16 mouse cellular contexts compared by ENCODE assay signal in genomic region chr14:74352286-74352685, GRCm38 (mm10).
DNase-seq lines count a peak whose midpoint lies in the region; ATAC-seq and TF ChIP-seq lines count a peak whose summit lies in the region.
"Had no signal": no experiment of that assay in that cellular context is flagged by ENCODE, and none has a peak within 500 bp of the region (broad histone marks: within the 10 kb centered on the region; RNA-seq: fewer than 3 reads in every experiment).

No protein-coding gene starts in this region.

- TF ChIP-seq RAD21 in MEL (IDR thresholded peaks at IDR 0.05; ENCODE audit: low read depth, low read length): peak; percentile 25

- no peaks in the 10 kb centered on the region for H3K9me3 ChIP-seq in heart, postnatal 0 days (replicated peaks; ENCODE audit: control insufficient read depth, low read length)
- H3K9me3 ChIP-seq in lung, embryonic 14.5 days (ENCODE audit: low read depth, low read length): no peaks in the 10 kb centered on the region
- H3K9me3 ChIP-seq in MEL (replicated peaks; ENCODE audit: insufficient read depth, low read length): no peaks in the 10 kb centered on the region
- H3K9me3 ChIP-seq: liver, embryonic 12.5 days had no signal

- peak; percentile 29 for TF ChIP-seq CTCF in heart, postnatal 0 days (IDR thresholded peaks at IDR 0.05; ENCODE audit: low read depth)
- peak; percentile 32 for TF ChIP-seq CTCF in lung, embryonic 14.5 days (IDR thresholded peaks at IDR 0.05; ENCODE audit: low read depth)
- TF ChIP-seq CTCF in MEL (IDR thresholded peaks at IDR 0.05 in 2 of 3, conservative IDR thresholded peaks at IDR 0.05 in 1 of 3; ENCODE audit: control insufficient read depth in 1 of 3, insufficient read depth in 1 of 3, low read depth in 2 of 3, low read length in 3 of 3, poor library complexity in 1 of 3, severe bottlenecking in 1 of 3): peak in 2 of 3 experiments; percentile 31 to 38; a peak in 4 of 6 replicates
- no peak; the same call in none of the 2 replicates for TF ChIP-seq CTCF in left cerebral cortex, adult 2 months (IDR thresholded peaks at IDR 0.05)

- no peaks in the 10 kb centered on the region for H3K4me1 ChIP-seq in heart, postnatal 0 days (ENCODE audit: control insufficient read depth, insufficient read depth)
- no peaks in the 10 kb centered on the region for H3K4me1 ChIP-seq in lung, embryonic 14.5 days (ENCODE audit: insufficient read depth)
- H3K4me1 ChIP-seq in MEL (ENCODE audit: control insufficient read depth in 1 of 2, insufficient read depth in 2 of 2, low read length in 2 of 2): no peaks in the 10 kb centered on the region
- H3K4me1 ChIP-seq: liver, embryonic 12.5 days had no signal

- no peak for ATAC-seq in heart, postnatal 0 days (ENCODE audit: insufficient read depth, low read depth)
- ATAC-seq in lung, embryonic 14.5 days (ENCODE audit: insufficient read depth): no peak
- ATAC-seq: CD4-positive, CD25-positive, alpha-beta regulatory T cell, adult 4 months; forebrain, embryonic 14.5 days; liver, embryonic 12.5 days; Patski had no signal

- H3K4me2 ChIP-seq in heart, postnatal 0 days (ENCODE audit: low read depth, low read length): no peak overlapping the region
- no peak overlapping the region for H3K4me2 ChIP-seq in lung, embryonic 14.5 days
- H3K4me2 ChIP-seq: hindbrain, embryonic 14.5 days; liver, embryonic 12.5 days had no signal

- no peak overlapping the region for H3K27ac ChIP-seq in heart, postnatal 0 days (ENCODE audit: low read depth)
- no peak overlapping the region for H3K27ac ChIP-seq in lung, embryonic 14.5 days (ENCODE audit: low read depth)
- H3K27ac ChIP-seq in MEL (ENCODE audit: control insufficient read depth, low read depth, low read length): no peak overlapping the region
- no peak overlapping the region for H3K27ac ChIP-seq in left cerebral cortex, adult 2 months
- H3K27ac ChIP-seq: hindbrain, embryonic 14.5 days; liver, embryonic 12.5 days had no signal

- H3K4me3 ChIP-seq in heart, postnatal 0 days (ENCODE audit: low read depth, low read length): no peak overlapping the region
- H3K4me3 ChIP-seq in lung, embryonic 14.5 days (ENCODE audit: low read depth, low read length): no peak overlapping the region
- no peak overlapping the region for H3K4me3 ChIP-seq in MEL (ENCODE audit: control insufficient read depth in 1 of 2, insufficient read depth in 1 of 2, low read depth in 2 of 2, low read length in 2 of 2)
- no peak overlapping the region for H3K4me3 ChIP-seq in left cerebral cortex, adult 2 months
- H3K4me3 ChIP-seq: liver, embryonic 12.5 days; myocyte had no signal

- no peaks in the 10 kb centered on the region for H3K27me3 ChIP-seq in heart, postnatal 0 days (ENCODE audit: control insufficient read depth, insufficient read depth, low read length)
- H3K27me3 ChIP-seq in lung, embryonic 14.5 days (ENCODE audit: insufficient read depth, low read length): no peaks in the 10 kb centered on the region
- no peaks in the 10 kb centered on the region for H3K27me3 ChIP-seq in MEL (ENCODE audit: control insufficient read depth in 1 of 2, insufficient read depth in 2 of 2, low read length in 2 of 2)
- H3K27me3 ChIP-seq: liver, embryonic 12.5 days; Patski had no signal

- DNase-seq in heart, postnatal 0 days (ENCODE audit: low spot score): no peak
- DNase-seq in heart, adult 9 months (ENCODE audit: low spot score in 2 of 2): no peak
- peak; percentile 11 for DNase-seq in lung, embryonic 14.5 days
- DNase-seq in lung, adult 18-20 months: no peak
- DNase-seq in MEL (ENCODE audit: low read depth, low spot score): peak; percentile 4
- peak; percentile 8 to 15 for DNase-seq in adrenal gland, postnatal 36 days
- DNase-seq in layer of hippocampus, postnatal 14 days (ENCODE audit: low spot score in 2 of 2): no peak
- DNase-seq in left cerebral cortex, adult 2 months (ENCODE audit: extremely low spot score in 1 of 2, low spot score in 2 of 2): no peak
- DNase-seq: cerebellum, adult 9-10 months; gastrocnemius, postnatal 10 days had no signal

- WGBS in heart, postnatal 0 days: 23% methylated on average over 1 of the region's 1 CpGs
- WGBS in lung, embryonic 14.5 days: 31% methylated on average over 1 of the region's 1 CpGs

- intact Hi-C loops in left cerebral cortex, adult 2 months (cut with DNase I): no loop called here

- no peaks in the 10 kb centered on the region for H3K36me3 ChIP-seq in heart, postnatal 0 days (replicated peaks; ENCODE audit: control insufficient read depth, insufficient read depth, low read length)
- no peaks in the 10 kb centered on the region for H3K36me3 ChIP-seq in lung, embryonic 14.5 days (ENCODE audit: insufficient read depth)
- no peaks in the 10 kb centered on the region for H3K36me3 ChIP-seq in MEL (ENCODE audit: control insufficient read depth in 1 of 2, insufficient read depth in 2 of 2, low read length in 2 of 2)
- H3K36me3 ChIP-seq: liver, embryonic 12.5 days had no signal

- no peak for TF ChIP-seq POLR2A in MEL (IDR thresholded peaks at IDR 0.05; ENCODE audit: control insufficient read depth in 1 of 2, insufficient read depth in 1 of 2, low read depth in 1 of 2, low read length in 2 of 2, poor library complexity in 1 of 2)

- H3K79me2 ChIP-seq in MEL (ENCODE audit: control insufficient read depth, insufficient read depth, low read length, poor library complexity): no peaks in the 10 kb centered on the region

- no peak for TF ChIP-seq EP300 in heart, postnatal 0 days (IDR thresholded peaks at IDR 0.05; ENCODE audit: low read depth)
- no peak for TF ChIP-seq EP300 in MEL (IDR thresholded peaks at IDR 0.05; ENCODE audit: low read depth in 1 of 2, low read length in 2 of 2)

- no peak overlapping the region for H3K9ac ChIP-seq in heart, postnatal 0 days (replicated peaks; ENCODE audit: low read depth, low read length)
- H3K9ac ChIP-seq in lung, embryonic 14.5 days: no peak overlapping the region
- H3K9ac ChIP-seq in MEL (ENCODE audit: control insufficient read depth, low read depth, low read length, poor library complexity, severe bottlenecking): no peak overlapping the region
- H3K9ac ChIP-seq: hindbrain, embryonic 14.5 days; liver, embryonic 12.5 days had no signal

TF ChIP-seq in MEL, 35 proteins besides CTCF, POLR2A, EP300 and RAD21:
- TF ChIP-seq ZKSCAN1 (IDR thresholded peaks at IDR 0.05; ENCODE audit: low read depth, low read length) (no peak), SMC3 (IDR thresholded peaks at IDR 0.05; ENCODE audit: low read depth, low read length) (peak; percentile 42)

Comparison
In these comparisons a context has a peak if more than half of its experiments do, and no peak if none do; other contexts are left out.
1. DNase-seq: peak in lung, embryonic 14.5 days (single experiment), MEL (single experiment) and adrenal gland, postnatal 36 days (2 of 2); none in heart, postnatal 0 days (single experiment), heart, adult 9 months (0 of 2), lung, adult 18-20 months (0 of 2), layer of hippocampus, postnatal 14 days (0 of 2) and left cerebral cortex, adult 2 months (0 of 2).